11 mouse cellular contexts compared by ENCODE assay signal in genomic region chr4:77155561-77155960, GRCm38 (mm10).
DNase-seq lines count a peak whose midpoint lies in the region; ATAC-seq and TF ChIP-seq lines count a peak whose summit lies in the region.
"Had no signal": no experiment of that assay in that cellular context is flagged by ENCODE, and none has a peak within 500 bp of the region (broad histone marks: within the 10 kb centered on the region; RNA-seq: fewer than 3 reads in every experiment).

No protein-coding gene starts in this region.

- TF ChIP-seq CTCF in cerebellum, adult 2 months (IDR thresholded peaks at IDR 0.05; ENCODE audit: borderline replicate concordance, insufficient read depth, low read depth, low read length): no peak
- no peak for TF ChIP-seq CTCF in stomach, postnatal 0 days (IDR thresholded peaks at IDR 0.05; ENCODE audit: low read depth)

- peak; percentile 59; the same call in 1 of the 2 replicates for ATAC-seq in hindbrain, embryonic 13.5 days (ENCODE audit: low FRiP score)
- no peak for ATAC-seq in hindbrain, embryonic 11.5 days (ENCODE audit: low FRiP score)
- ATAC-seq in erythroblast, adult 5-6 weeks (replicated peaks; ENCODE audit: low FRiP score, poor library complexity, severe bottlenecking): no peak
- no peak for ATAC-seq in intestine, embryonic 15.5 days
- ATAC-seq in stomach, postnatal 0 days (ENCODE audit: low FRiP score, low TSS enrichment): no peak
- ATAC-seq: liver, postnatal 0 days had no signal

- H3K9ac ChIP-seq in hindbrain, embryonic 13.5 days: no peak overlapping the region
- H3K9ac ChIP-seq in hindbrain, embryonic 11.5 days (ENCODE audit: low read depth, low read length): no peak overlapping the region
- H3K9ac ChIP-seq in intestine, embryonic 15.5 days: no peak overlapping the region
- H3K9ac ChIP-seq in stomach, postnatal 0 days (ENCODE audit: low read length): no peak overlapping the region
- H3K9ac ChIP-seq: liver, postnatal 0 days had no signal

- DNase-seq in hindbrain, embryonic 11.5 days (ENCODE audit: low spot score): no peak
- peak; percentile 40 to 84 for DNase-seq in cerebellum, adult 2 months
- peak; percentile 46 to 72 for DNase-seq in frontal cortex, postnatal 36 days (ENCODE audit: low spot score in 2 of 2)
- DNase-seq in left cerebral cortex, postnatal 4 days: peak; percentile 32
- DNase-seq in stomach, postnatal 0 days (ENCODE audit: low spot score): no peak
- DNase-seq: kidney, adult 18-20 months; liver, postnatal 0 days had no signal

- TF ChIP-seq POLR2A in cerebellum, adult 2 months (IDR thresholded peaks at IDR 0.05; ENCODE audit: borderline replicate concordance, insufficient read depth, low read length): no peak

- intact Hi-C loops in left cerebral cortex, postnatal 4 days (cut with DNase I): no loop called here

- no peak for TF ChIP-seq EP300 in stomach, postnatal 0 days (optimal IDR thresholded peaks at IDR 0.05)

- WGBS in hindbrain, embryonic 13.5 days: 64% methylated on average over 2 of the region's 2 CpGs
- 86% methylated on average over 2 of the region's 2 CpGs for WGBS in hindbrain, embryonic 11.5 days
- WGBS in cerebellum, adult 2 months: 10% methylated on average over 2 of the region's 2 CpGs
- WGBS in intestine, embryonic 15.5 days: 86% methylated on average over 2 of the region's 2 CpGs
- 75% methylated on average over 2 of the region's 2 CpGs for WGBS in stomach, postnatal 0 days

- no peaks in the 10 kb centered on the region for H3K36me3 ChIP-seq in hindbrain, embryonic 13.5 days
- no peaks in the 10 kb centered on the region for H3K36me3 ChIP-seq in hindbrain, embryonic 11.5 days (ENCODE audit: control insufficient read depth, insufficient read depth, low read length)
- no peaks in the 10 kb centered on the region for H3K36me3 ChIP-seq in intestine, embryonic 15.5 days
- H3K36me3 ChIP-seq in stomach, postnatal 0 days (ENCODE audit: control insufficient read depth, insufficient read depth, low read length): no peaks in the 10 kb centered on the region

- no peak overlapping the region for H3K4me3 ChIP-seq in hindbrain, embryonic 13.5 days
- H3K4me3 ChIP-seq in hindbrain, embryonic 11.5 days (ENCODE audit: low read depth, low read length): no peak overlapping the region
- H3K4me3 ChIP-seq in cerebellum, adult 2 months (replicated peaks; ENCODE audit: insufficient read depth, low read depth, low read length): no peak overlapping the region
- no peak overlapping the region for H3K4me3 ChIP-seq in intestine, embryonic 15.5 days (replicated peaks)
- no peak overlapping the region for H3K4me3 ChIP-seq in stomach, postnatal 0 days (ENCODE audit: low read depth, low read length)
- H3K4me3 ChIP-seq: myocyte had no signal

- no peaks in the 10 kb centered on the region for H3K4me1 ChIP-seq in hindbrain, embryonic 13.5 days (replicated peaks)
- no peaks in the 10 kb centered on the region for H3K4me1 ChIP-seq in hindbrain, embryonic 11.5 days (replicated peaks; ENCODE audit: control insufficient read depth, insufficient read depth, low read length)
- H3K4me1 ChIP-seq in cerebellum, adult 2 months (ENCODE audit: control insufficient read depth, insufficient read depth, low read length): no peaks in the 10 kb centered on the region
- H3K4me1 ChIP-seq in intestine, embryonic 15.5 days (replicated peaks): no peaks in the 10 kb centered on the region
- no peaks in the 10 kb centered on the region for H3K4me1 ChIP-seq in stomach, postnatal 0 days (replicated peaks; ENCODE audit: control insufficient read depth, insufficient read depth)

- H3K9me3 ChIP-seq in hindbrain, embryonic 13.5 days: no peaks in the 10 kb centered on the region
- no peaks in the 10 kb centered on the region for H3K9me3 ChIP-seq in hindbrain, embryonic 11.5 days (ENCODE audit: control insufficient read depth, low read length)
- no peaks in the 10 kb centered on the region for H3K9me3 ChIP-seq in intestine, embryonic 15.5 days
- no peaks in the 10 kb centered on the region for H3K9me3 ChIP-seq in stomach, postnatal 0 days (ENCODE audit: control insufficient read depth, low read length)

- H3K4me2 ChIP-seq in hindbrain, embryonic 13.5 days: no peak overlapping the region
- no peak overlapping the region for H3K4me2 ChIP-seq in hindbrain, embryonic 11.5 days (replicated peaks; ENCODE audit: low read depth, low read length)
- no peak overlapping the region for H3K4me2 ChIP-seq in intestine, embryonic 15.5 days (replicated peaks)
- H3K4me2 ChIP-seq in stomach, postnatal 0 days (replicated peaks; ENCODE audit: low read depth): no peak overlapping the region

- no peaks in the 10 kb centered on the region for H3K27me3 ChIP-seq in hindbrain, embryonic 13.5 days
- H3K27me3 ChIP-seq in hindbrain, embryonic 11.5 days (ENCODE audit: control insufficient read depth, insufficient read depth, low read length): no peaks in the 10 kb centered on the region
- H3K27me3 ChIP-seq in cerebellum, adult 2 months (ENCODE audit: control insufficient read depth, insufficient read depth, low read length): no peaks in the 10 kb centered on the region
- H3K27me3 ChIP-seq in intestine, embryonic 15.5 days (replicated peaks): no peaks in the 10 kb centered on the region
- no peaks in the 10 kb centered on the region for H3K27me3 ChIP-seq in stomach, postnatal 0 days (ENCODE audit: control insufficient read depth, insufficient read depth, low read length)

- no peak overlapping the region for H3K27ac ChIP-seq in hindbrain, embryonic 13.5 days
- H3K27ac ChIP-seq in hindbrain, embryonic 11.5 days (ENCODE audit: low read depth, low read length): no peak overlapping the region
- H3K27ac ChIP-seq in cerebellum, adult 2 months (ENCODE audit: insufficient read depth, low read length): no peak overlapping the region
- no peak overlapping the region for H3K27ac ChIP-seq in intestine, embryonic 15.5 days
- no peak overlapping the region for H3K27ac ChIP-seq in stomach, postnatal 0 days (replicated peaks)

Comparison
In these comparisons a context has a peak if more than half of its experiments do, and no peak if none do; other contexts are left out.
1. DNase-seq: peak in cerebellum, adult 2 months (2 of 2), frontal cortex, postnatal 36 days (2 of 2) and left cerebral cortex, postnatal 4 days (single experiment); none in hindbrain, embryonic 11.5 days (single experiment) and stomach, postnatal 0 days (single experiment).